Mouse (Mus musculus): ENCODE measurements around the gene Cpox. TPM values are rescaled to one million over a fixed set of nuclear protein-coding genes. Genes with fewer than 3 reads are reported as not detected.

Cpox gene
- polyA plus RNA-seq, 1 experiment: 29.8 TPM

GRCm38 (mm10) chr16:58676156-58676555, 6.1 kb downstream of the Cpox start:
- Histone ChIP-seq H3K36me3 (ENCODE audit: control insufficient read depth, insufficient read depth, low read length) (peaks cover 6% of the 10 kb centered on the region), H3K27me3 (replicated peaks; ENCODE audit: control insufficient read depth, insufficient read depth, low read length) (no peaks in the 10 kb centered on the region), H3K27ac (ENCODE audit: insufficient read depth, low read depth, low read length) (no peak overlapping the region), H3K4me3 (ENCODE audit: insufficient read depth, low read depth, low read length) (no peak overlapping the region), H3K4me1 (ENCODE audit: control insufficient read depth, insufficient read depth, low read length) (peaks cover 4% of the 10 kb centered on the region; the same call in 1 of the 2 replicates)
- WGBS: 75% methylated on average over 7 of the region's 7 CpGs
- no peak for TF ChIP-seq CTCF (conservative IDR thresholded peaks at IDR 0.05; ENCODE audit: insufficient read depth, insufficient read length, low read depth, low read length)
- TF ChIP-seq POLR2A (IDR thresholded peaks at IDR 0.05; ENCODE audit: low read depth, low read length): no peak
- no peak for DNase-seq

DNA sequence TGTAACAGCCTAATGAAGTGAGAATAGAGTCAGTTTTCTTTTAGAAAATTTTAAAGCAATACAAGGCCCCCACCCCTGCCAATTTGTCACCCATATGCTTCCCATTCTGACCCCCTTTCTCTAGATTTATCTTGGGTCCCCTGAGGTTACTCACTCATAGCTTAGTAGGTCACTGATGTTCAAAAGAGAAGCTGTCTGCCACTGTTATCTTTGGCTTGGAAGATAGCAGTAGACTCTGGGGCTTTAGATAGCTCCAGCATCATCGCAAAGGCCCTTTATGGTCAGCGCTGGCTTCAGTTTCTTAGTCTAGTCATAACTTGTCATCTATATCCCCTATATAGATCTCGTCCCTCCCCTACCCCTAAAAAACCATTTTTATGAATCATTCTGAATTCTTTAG, 6.5 kb downstream of the Cpox start:
- Histone ChIP-seq H3K4me1 (ENCODE audit: control insufficient read depth, insufficient read depth, low read length) (peaks cover 4% of the 10 kb centered on the region; the same call in 1 of the 2 replicates), H3K27ac (ENCODE audit: insufficient read depth, low read depth, low read length) (no peak overlapping the region), H3K4me3 (ENCODE audit: insufficient read depth, low read depth, low read length) (no peak overlapping the region), H3K36me3 (ENCODE audit: control insufficient read depth, insufficient read depth, low read length) (peaks cover 6% of the 10 kb centered on the region), H3K27me3 (replicated peaks; ENCODE audit: control insufficient read depth, insufficient read depth, low read length) (no peaks in the 10 kb centered on the region)
- DNase-seq: no peak
- no peak for TF ChIP-seq CTCF (conservative IDR thresholded peaks at IDR 0.05; ENCODE audit: insufficient read depth, insufficient read length, low read depth, low read length)
- no peak for TF ChIP-seq POLR2A (IDR thresholded peaks at IDR 0.05; ENCODE audit: low read depth, low read length)
- WGBS: 94% methylated on average over 3 of the region's 3 CpGs

DNA sequence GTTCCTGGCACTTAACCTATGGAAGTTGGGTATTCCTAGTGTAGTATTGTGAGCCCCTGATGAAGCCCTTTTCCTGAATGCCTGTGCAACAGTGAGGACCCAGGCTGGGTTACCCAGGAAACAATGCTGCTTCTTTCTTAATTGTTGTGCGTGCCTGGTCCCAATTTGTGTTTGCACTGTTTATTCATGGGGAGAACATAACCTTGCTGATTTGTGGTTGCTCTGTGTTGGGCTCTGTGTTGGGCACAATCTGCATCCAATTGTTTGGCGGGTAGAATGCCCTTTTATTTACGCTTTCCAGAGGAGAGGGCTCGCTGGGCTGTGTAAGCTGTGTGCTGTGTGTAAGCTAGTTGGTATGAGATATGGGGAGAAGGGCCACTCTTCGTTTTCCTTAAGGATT, 7.4 kb downstream of the Cpox start:
- no peak overlapping the region for H3K27ac ChIP-seq (ENCODE audit: insufficient read depth, low read depth, low read length)
- TF ChIP-seq POLR2A (IDR thresholded peaks at IDR 0.05; ENCODE audit: low read depth, low read length) (no peak), CTCF (conservative IDR thresholded peaks at IDR 0.05; ENCODE audit: insufficient read depth, insufficient read length, low read depth, low read length) (no peak)
- H3K27me3 ChIP-seq (replicated peaks; ENCODE audit: control insufficient read depth, insufficient read depth, low read length): no peaks in the 10 kb centered on the region
- DNase-seq: no peak
- peaks cover 4% of the 10 kb centered on the region; the same call in 1 of the 2 replicates for H3K4me1 ChIP-seq (ENCODE audit: control insufficient read depth, insufficient read depth, low read length)
- H3K4me3 ChIP-seq (ENCODE audit: insufficient read depth, low read depth, low read length): no peak overlapping the region
- peaks cover 6% of the 10 kb centered on the region for H3K36me3 ChIP-seq (ENCODE audit: control insufficient read depth, insufficient read depth, low read length)
- WGBS: 88% methylated on average over 5 of the region's 5 CpGs

- 73% methylated on average over 7 of the region's 7 CpGs for WGBS
- peaks cover 6% of the 10 kb centered on the region for H3K36me3 ChIP-seq (ENCODE audit: control insufficient read depth, insufficient read depth, low read length)
These were observed 8.6 kb downstream of the Cpox start for GRCm38 (mm10) chr16:58678660-58679059.

GRCm38 (mm10) chr16:58682046-58682445, 12.0 kb downstream of the Cpox start:
- peaks cover 6% of the 10 kb centered on the region for H3K36me3 ChIP-seq (ENCODE audit: control insufficient read depth, insufficient read depth, low read length)
- TF ChIP-seq CTCF (conservative IDR thresholded peaks at IDR 0.05; ENCODE audit: insufficient read depth, insufficient read length, low read depth, low read length): no peak
- no peak for TF ChIP-seq POLR2A (IDR thresholded peaks at IDR 0.05; ENCODE audit: low read depth, low read length)
- no peak overlapping the region for H3K4me3 ChIP-seq (ENCODE audit: insufficient read depth, low read depth, low read length)
- DNase-seq: no peak
- H3K4me1 ChIP-seq (ENCODE audit: control insufficient read depth, insufficient read depth, low read length): no peaks in the 10 kb centered on the region
- WGBS: 91% methylated on average over 6 of the region's 6 CpGs
- no peaks in the 10 kb centered on the region for H3K27me3 ChIP-seq (replicated peaks; ENCODE audit: control insufficient read depth, insufficient read depth, low read length)
- H3K27ac ChIP-seq (ENCODE audit: insufficient read depth, low read depth, low read length): no peak overlapping the region

More at GRCm38 (mm10) chr16:58678660-58679059, 8.6 kb downstream of the Cpox start:
- TF ChIP-seq POLR2A (IDR thresholded peaks at IDR 0.05; ENCODE audit: low read depth, low read length) (no peak), CTCF (conservative IDR thresholded peaks at IDR 0.05; ENCODE audit: insufficient read depth, insufficient read length, low read depth, low read length) (0 out of 2 replicates have a peak, but pooled peaks have one; percentile 11)
- Histone ChIP-seq H3K27ac (ENCODE audit: insufficient read depth, low read depth, low read length) (no peak overlapping the region), H3K27me3 (replicated peaks; ENCODE audit: control insufficient read depth, insufficient read depth, low read length) (no peaks in the 10 kb centered on the region), H3K4me3 (ENCODE audit: insufficient read depth, low read depth, low read length) (no peak overlapping the region), H3K4me1 (ENCODE audit: control insufficient read depth, insufficient read depth, low read length) (peaks cover 4% of the 10 kb centered on the region; the same call in 1 of the 2 replicates)
- no peak for DNase-seq

GRCm38 (mm10) chr16:58682870-58683269, 12.8 kb downstream of the Cpox start:
- no peaks in the 10 kb centered on the region for H3K27me3 ChIP-seq (replicated peaks; ENCODE audit: control insufficient read depth, insufficient read depth, low read length)
- no peaks in the 10 kb centered on the region for H3K4me1 ChIP-seq (ENCODE audit: control insufficient read depth, insufficient read depth, low read length)
- no peak for DNase-seq
- 57% methylated on average over 7 of the region's 7 CpGs for WGBS
- no peak overlapping the region for H3K27ac ChIP-seq (ENCODE audit: insufficient read depth, low read depth, low read length)
- H3K36me3 ChIP-seq (ENCODE audit: control insufficient read depth, insufficient read depth, low read length): peaks cover 4% of the 10 kb centered on the region
- H3K4me3 ChIP-seq (ENCODE audit: insufficient read depth, low read depth, low read length): no peak overlapping the region
- TF ChIP-seq CTCF (conservative IDR thresholded peaks at IDR 0.05; ENCODE audit: insufficient read depth, insufficient read length, low read depth, low read length): no peak

GRCm38 (mm10) chr16:58683911-58684310, 13.8 kb downstream of the Cpox start:
- Histone ChIP-seq H3K4me1 (ENCODE audit: control insufficient read depth, insufficient read depth, low read length) (no peaks in the 10 kb centered on the region), H3K4me3 (ENCODE audit: insufficient read depth, low read depth, low read length) (no peak overlapping the region), H3K27me3 (replicated peaks; ENCODE audit: control insufficient read depth, insufficient read depth, low read length) (no peaks in the 10 kb centered on the region), H3K36me3 (ENCODE audit: control insufficient read depth, insufficient read depth, low read length) (peaks cover 3% of the 10 kb centered on the region), H3K27ac (ENCODE audit: insufficient read depth, low read depth, low read length) (no peak overlapping the region)
- DNase-seq: no peak
- 92% methylated on average over 4 of the region's 4 CpGs for WGBS
- no peak for TF ChIP-seq CTCF (conservative IDR thresholded peaks at IDR 0.05; ENCODE audit: insufficient read depth, insufficient read length, low read depth, low read length)
- TF ChIP-seq POLR2A (IDR thresholded peaks at IDR 0.05; ENCODE audit: low read depth, low read length): no peak
